Mouse (Mus musculus) MEL (cell line): ENCODE data around the gene Aldh1a2.

ENCODE experiments used
- BHLHE40 ChIP-seq: IDR thresholded peaks from 2 replicates; pipeline ENCODE4 v1.6.1; 2012; ENCODE audit warnings: low read depth, mild to moderate bottlenecking, inconsistent platforms, low read length, improper control_type of control experiment, borderline replicate concordance
- CTCF ChIP-seq, 3 experiments: IDR thresholded peaks in 2 of 3; conservative IDR thresholded peaks in 1 of 3; 2 replicates each; pipeline ENCODE4 v1.5.1; 2011 to 2012; ENCODE audit warnings: low read length in 3 of 3, low read depth in 2 of 3, mild to moderate bottlenecking in 2 of 3, improper control_type of control experiment in 1 of 3, inconsistent platforms in 1 of 3, mixed read lengths in 1 of 3, moderate library complexity in 1 of 3; ENCODE audit not compliant: control insufficient read depth in 1 of 3, insufficient read depth in 1 of 3, poor library complexity in 1 of 3, severe bottlenecking in 1 of 3
- EP300 ChIP-seq, 2 experiments: IDR thresholded peaks; 2 replicates each; pipeline ENCODE4 v1.6.1; 2011; ENCODE audit warnings: improper control_type of control experiment in 2 of 2, low read length in 2 of 2, low read depth in 1 of 2, mild to moderate bottlenecking in 1 of 2
- ETS1 ChIP-seq: IDR thresholded peaks from 2 replicates; pipeline ENCODE4 v1.6.1; 2012; ENCODE audit warnings: low read depth, mild to moderate bottlenecking, inconsistent platforms, low read length, improper control_type of control experiment, moderate library complexity
- KAT2A ChIP-seq: conservative IDR thresholded peaks from 2 replicates; pipeline ENCODE4 v1.6.1; 2012; ENCODE audit warnings: low read depth, low read length, improper control_type of control experiment, inconsistent platforms
- POLR2A ChIP-seq, 2 experiments: IDR thresholded peaks; 2 replicates each; pipeline ENCODE4 v1.6.1; 2011 to 2012; ENCODE audit warnings: low read length in 2 of 2, mild to moderate bottlenecking in 2 of 2, control low read depth in 1 of 2, improper control_type of control experiment in 1 of 2, low read depth in 1 of 2, moderate library complexity in 1 of 2; ENCODE audit not compliant: control insufficient read depth in 1 of 2, insufficient read depth in 1 of 2, poor library complexity in 1 of 2

- TF ChIP-seq KAT2A: no peak
- no peak for TF ChIP-seq ETS1
- no peak for TF ChIP-seq EP300 (IDR thresholded peaks at IDR 0.05; ENCODE audit: low read depth in 1 of 2, low read length in 2 of 2)
- no peak for TF ChIP-seq CTCF (IDR thresholded peaks at IDR 0.05 in 2 of 3, conservative IDR thresholded peaks at IDR 0.05 in 1 of 3; ENCODE audit: control insufficient read depth in 1 of 3, insufficient read depth in 1 of 3, low read depth in 2 of 3, low read length in 3 of 3, poor library complexity in 1 of 3, severe bottlenecking in 1 of 3)
- no peak for TF ChIP-seq POLR2A (IDR thresholded peaks at IDR 0.05; ENCODE audit: control insufficient read depth in 1 of 2, insufficient read depth in 1 of 2, low read depth in 1 of 2, low read length in 2 of 2, poor library complexity in 1 of 2)
- no peak for TF ChIP-seq BHLHE40
These were observed 4.8 kb downstream of the Aldh1a2 start for GRCm38 (mm10) chr9:71220401-71220800.
